Mouse (Mus musculus): Measurements from ENCODE around the gene Slc47a2. TPM values are rescaled to one million over a fixed set of nuclear protein-coding genes. Genes with fewer than 3 reads are reported as not detected.
"Not testable (repeated sequence)": the region's sequence is repeated elsewhere in the genome, so short reads cannot be mapped to it uniquely, and the experiment has no call there.

Slc47a2 gene
- total RNA-seq, 1 experiment from 2014 or later, result not detected

GRCm38 (mm10) chr11:61352138-61352651, 9.5 kb upstream of the Slc47a2 start:
- no peak for ATAC-seq (replicated peaks; ENCODE audit: insufficient number of reproducible peaks, low FRiP score, low TSS enrichment, poor library complexity, severe bottlenecking)

GRCm38 (mm10) chr11:61349337-61349736, 6.7 kb upstream of the Slc47a2 start:
- peak; percentile 53; the same call in 1 of the 2 replicates for ATAC-seq (replicated peaks; ENCODE audit: insufficient number of reproducible peaks, low FRiP score, low TSS enrichment, poor library complexity, severe bottlenecking)

DNA sequence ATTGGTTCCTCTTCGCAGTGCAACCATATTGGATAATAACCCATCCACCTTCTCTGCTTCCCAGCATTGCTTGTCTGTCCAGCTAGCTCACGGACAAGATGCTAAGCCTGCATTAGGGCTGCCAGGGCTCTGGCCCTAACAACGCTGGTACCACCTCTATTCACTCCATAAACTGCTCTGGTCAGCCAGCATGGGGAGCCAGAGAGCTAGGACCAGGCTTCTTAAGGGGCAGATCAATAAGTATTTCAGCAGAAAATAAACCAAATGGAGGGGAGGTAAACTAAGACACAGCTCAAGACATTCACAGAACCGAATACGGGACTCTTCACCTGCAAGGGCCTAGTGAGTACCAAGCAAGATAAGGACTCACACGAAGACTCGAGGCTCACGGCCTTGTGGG, 3.5 kb upstream of the Slc47a2 start:
- no peak for ATAC-seq (replicated peaks; ENCODE audit: insufficient number of reproducible peaks, low FRiP score, low TSS enrichment, poor library complexity, severe bottlenecking)

DNA sequence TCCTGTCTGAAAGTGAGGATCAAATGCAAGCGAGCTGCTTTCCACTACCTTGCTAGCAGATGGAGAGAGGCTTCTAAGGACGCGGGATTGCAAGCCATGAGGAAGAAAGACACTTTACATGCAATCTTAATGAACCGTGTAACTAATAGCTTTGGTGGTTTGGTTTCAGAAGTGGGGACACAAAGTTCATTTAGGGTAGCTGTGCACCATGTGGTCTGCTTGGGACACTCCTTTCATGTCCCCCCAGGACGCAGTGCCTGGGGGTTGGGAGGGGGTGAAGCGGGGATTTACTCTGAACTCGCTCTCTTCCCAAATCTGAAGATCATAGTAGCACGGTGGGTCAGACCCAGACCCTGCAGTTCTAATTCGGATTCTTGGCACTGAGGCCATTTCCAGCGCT, 689 bp downstream of the Slc47a2 start:
- ATAC-seq (replicated peaks; ENCODE audit: insufficient number of reproducible peaks, low FRiP score, low TSS enrichment, poor library complexity, severe bottlenecking), result no peak

DNA sequence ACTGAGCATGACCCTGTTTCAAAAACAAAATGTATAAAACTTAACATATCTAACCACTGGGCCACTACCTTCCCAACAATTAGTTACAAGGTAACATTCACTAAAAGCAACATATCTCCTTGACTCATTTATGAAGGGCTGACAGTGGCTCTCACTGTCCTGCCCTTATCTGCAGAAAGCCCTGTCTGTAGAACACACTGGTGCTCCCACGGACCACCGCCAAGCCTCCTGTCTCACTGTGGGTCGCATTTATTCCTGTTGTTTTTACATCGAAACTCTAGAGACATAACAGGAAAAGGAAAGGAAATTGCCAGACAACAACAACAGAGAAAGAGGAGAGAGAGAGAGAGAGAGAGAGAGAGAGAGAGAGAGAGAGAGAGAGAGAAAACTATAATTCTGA, 1.4 kb downstream of the Slc47a2 start:
- no peak for ATAC-seq (replicated peaks; ENCODE audit: insufficient number of reproducible peaks, low FRiP score, low TSS enrichment, poor library complexity, severe bottlenecking)

DNA sequence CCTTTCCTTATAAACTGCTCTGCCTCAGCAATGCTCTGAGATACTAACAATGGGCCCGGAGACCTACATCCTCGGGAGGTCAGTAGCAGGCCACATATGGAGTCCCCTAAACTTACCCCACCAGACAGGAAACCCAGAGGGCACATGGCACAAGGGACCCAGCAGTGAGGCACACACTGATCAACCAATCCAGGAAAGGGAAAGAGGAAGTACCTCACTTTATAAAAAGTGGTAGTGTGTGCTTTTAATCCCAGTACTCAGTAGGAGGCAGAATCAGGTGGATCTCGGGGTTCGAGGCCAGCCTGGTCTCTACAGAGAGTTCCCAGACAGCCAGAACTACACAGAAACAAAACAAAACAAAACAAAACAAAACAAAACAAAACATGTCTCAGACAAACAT, 2.3 kb downstream of the Slc47a2 start:
- no peak for ATAC-seq (replicated peaks; ENCODE audit: insufficient number of reproducible peaks, low FRiP score, low TSS enrichment, poor library complexity, severe bottlenecking)

- no peak for ATAC-seq (replicated peaks; ENCODE audit: insufficient number of reproducible peaks, low FRiP score, low TSS enrichment, poor library complexity, severe bottlenecking)
Measured at GRCm38 (mm10) chr11:61337586-61337985, 5.1 kb downstream of the Slc47a2 start.

DNA sequence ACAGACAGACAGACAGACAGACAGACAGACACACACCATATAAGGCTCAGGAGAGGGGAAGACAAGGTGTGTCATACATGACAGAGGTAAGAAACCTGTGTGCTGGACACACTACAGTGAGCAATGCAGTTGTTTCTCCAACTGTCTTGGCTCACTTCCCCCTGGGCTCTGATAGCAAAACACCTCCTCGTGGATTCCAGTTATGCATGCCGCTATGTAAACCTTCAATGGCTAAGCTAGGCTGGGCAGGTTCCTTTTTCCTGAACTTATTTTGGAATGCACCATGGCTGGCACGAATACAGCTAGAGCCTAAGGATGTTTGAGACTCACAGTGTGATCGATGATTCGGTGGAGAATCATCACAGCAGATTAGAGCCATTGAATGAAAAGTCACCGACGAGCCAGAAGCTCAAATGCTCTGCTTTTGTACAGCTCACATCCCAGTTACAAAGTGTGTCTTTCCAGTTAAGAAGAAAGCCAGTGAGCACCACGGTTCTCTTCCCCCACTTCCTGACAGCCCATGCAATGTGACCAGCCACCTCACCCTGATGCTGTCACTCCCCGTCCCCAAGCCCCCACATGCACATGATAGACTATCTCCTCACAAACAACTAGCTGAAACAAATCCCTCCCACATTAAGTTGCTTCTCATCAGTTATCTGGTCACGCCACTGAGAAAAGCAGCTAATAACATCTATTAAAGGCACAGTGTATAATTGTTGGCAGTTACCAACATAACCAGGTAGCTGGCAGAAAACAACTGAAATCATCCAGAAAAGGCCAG, 21.6 kb downstream of the Slc47a2 start:
- ATAC-seq (replicated peaks; ENCODE audit: insufficient number of reproducible peaks, low FRiP score, low TSS enrichment, poor library complexity, severe bottlenecking), result no peak

GRCm38 (mm10) chr11:61319923-61320567, 22.6 kb downstream of the Slc47a2 start:
- ATAC-seq (replicated peaks; ENCODE audit: insufficient number of reproducible peaks, low FRiP score, low TSS enrichment, poor library complexity, severe bottlenecking), result no peak

- ATAC-seq (replicated peaks; ENCODE audit: insufficient number of reproducible peaks, low FRiP score, low TSS enrichment, poor library complexity, severe bottlenecking), result no peak
Measured at GRCm38 (mm10) chr11:61319233-61319922, 23.3 kb downstream of the Slc47a2 start.

DNA sequence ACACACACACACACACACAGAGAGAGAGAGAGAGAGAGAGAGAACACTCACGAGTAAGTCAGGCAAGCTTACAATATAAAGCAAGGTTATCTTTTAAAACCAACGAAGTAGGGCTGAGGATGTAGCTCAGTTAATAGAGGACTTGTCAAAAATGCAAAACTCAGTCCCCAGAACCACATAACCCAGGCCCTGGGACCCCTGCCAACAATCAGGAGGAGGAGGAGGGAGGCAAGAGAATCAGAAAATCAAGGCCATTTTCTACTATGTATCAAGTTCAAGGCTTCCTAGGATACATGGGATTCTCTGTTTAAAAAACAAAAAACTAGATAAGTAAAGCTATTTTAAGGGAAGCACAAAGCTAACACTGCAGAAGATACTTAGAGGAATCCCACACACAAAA, 25.8 kb downstream of the Slc47a2 start:
- no peak for ATAC-seq (replicated peaks; ENCODE audit: insufficient number of reproducible peaks, low FRiP score, low TSS enrichment, poor library complexity, severe bottlenecking)

GRCm38 (mm10) chr11:61310321-61310720, 32.3 kb downstream of the Slc47a2 start:
- no peak for ATAC-seq (replicated peaks; ENCODE audit: insufficient number of reproducible peaks, low FRiP score, low TSS enrichment, poor library complexity, severe bottlenecking)

GRCm38 (mm10) chr11:61309831-61310230, 32.8 kb downstream of the Slc47a2 start:
- no peak for ATAC-seq (replicated peaks; ENCODE audit: insufficient number of reproducible peaks, low FRiP score, low TSS enrichment, poor library complexity, severe bottlenecking)

DNA sequence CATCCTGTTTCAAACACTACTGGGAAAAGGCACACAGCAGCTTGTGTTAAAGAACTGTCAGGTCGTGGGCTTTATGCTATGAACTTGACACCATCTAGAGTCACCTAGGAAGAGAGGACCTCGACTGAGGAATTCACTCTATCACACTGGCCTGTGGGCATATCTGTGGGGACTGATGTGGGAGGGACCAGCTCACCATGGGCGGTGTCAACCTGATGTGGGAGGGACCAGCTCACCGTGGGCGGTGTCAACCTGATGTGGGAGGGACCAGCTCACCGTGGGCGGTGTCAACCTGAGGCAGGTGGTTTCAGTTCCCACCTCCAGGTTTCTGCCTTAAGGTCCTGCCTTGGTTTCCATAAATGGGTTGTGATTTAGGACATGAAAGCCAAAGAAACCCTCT, 34.9 kb downstream of the Slc47a2 start:
- ATAC-seq (replicated peaks; ENCODE audit: insufficient number of reproducible peaks, low FRiP score, low TSS enrichment, poor library complexity, severe bottlenecking), result no peak

DNA sequence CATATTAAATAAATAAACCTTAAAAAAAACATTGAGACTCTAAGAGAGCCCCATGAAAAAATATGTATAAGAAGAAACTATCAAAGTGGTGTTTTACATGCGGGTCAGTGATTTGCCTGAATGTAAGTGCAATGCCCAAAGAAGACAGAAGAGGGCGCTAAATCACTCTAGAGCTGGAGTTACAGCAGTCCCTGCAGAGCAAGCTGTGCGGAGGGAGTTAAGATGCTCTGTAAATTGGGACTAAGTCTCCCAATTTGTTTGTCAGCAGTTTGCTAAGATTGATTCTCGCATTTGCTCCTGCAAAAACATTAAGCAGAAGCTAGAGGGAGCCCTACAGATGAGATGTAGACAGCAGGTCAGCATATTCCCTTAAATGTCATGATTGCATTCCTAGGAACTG, 37.3 kb downstream of the Slc47a2 start:
- no peak for ATAC-seq (replicated peaks; ENCODE audit: insufficient number of reproducible peaks, low FRiP score, low TSS enrichment, poor library complexity, severe bottlenecking)

DNA sequence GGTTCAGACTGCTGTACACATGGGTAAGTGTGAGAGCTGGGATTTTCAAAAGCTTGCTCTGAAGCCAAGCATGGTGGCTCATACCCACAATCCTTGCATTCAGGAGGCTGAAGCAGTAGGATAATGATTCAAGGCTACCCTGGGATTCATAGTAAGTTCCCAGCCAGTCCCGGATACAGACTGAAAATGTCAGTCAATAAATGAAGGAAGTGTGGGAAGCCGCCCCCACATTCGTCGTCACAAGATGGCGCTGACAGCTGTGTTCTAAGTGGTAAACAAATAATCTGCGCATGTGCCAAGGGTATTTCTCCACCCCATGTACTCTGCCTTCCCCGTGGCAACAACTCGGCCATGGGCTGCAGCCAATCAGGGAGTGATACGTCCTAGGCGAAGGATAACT, 38.1 kb downstream of the Slc47a2 start:
- not testable (repeated sequence) for ATAC-seq (replicated peaks; ENCODE audit: insufficient number of reproducible peaks, low FRiP score, low TSS enrichment, poor library complexity, severe bottlenecking)

DNA sequence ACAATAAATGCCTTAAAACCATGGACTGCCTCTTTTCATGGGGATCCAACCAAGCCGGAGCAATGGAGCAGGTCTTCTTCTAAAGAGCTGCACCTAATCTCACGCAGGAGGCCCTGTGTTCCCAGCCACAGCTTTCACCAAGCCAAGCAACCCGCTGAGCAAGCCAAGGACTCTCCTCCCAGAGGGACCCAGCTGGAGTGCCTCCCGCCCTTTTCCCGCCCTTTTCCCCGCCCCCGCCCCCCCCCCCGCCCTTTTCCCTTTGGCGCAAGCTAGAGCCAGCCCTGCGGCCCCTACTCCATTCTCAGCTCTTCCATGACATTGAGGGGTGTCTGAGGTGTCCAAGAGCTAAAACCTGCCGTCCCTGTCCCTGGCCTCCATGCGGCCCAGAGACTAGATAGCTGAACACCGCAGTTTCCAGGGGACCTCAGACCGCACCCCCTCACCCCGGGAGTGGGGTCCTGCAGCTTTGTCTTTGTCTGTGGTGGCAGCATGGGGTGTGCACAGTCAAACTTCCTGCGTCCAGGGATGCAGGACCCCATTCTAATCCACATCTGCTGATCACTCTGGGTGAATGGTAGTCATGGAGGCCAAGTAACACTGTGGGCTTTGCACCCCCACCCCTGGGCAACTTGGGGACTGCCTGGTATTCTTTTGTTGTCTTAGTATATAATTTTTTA, 41.8 kb downstream of the Slc47a2 start:
- no peak for ATAC-seq (replicated peaks; ENCODE audit: insufficient number of reproducible peaks, low FRiP score, low TSS enrichment, poor library complexity, severe bottlenecking)

GRCm38 (mm10) chr11:61300205-61300604, 42.5 kb downstream of the Slc47a2 start:
- no peak for ATAC-seq (replicated peaks; ENCODE audit: insufficient number of reproducible peaks, low FRiP score, low TSS enrichment, poor library complexity, severe bottlenecking)

GRCm38 (mm10) chr11:61297901-61298300, 44.8 kb downstream of the Slc47a2 start:
- no peak for ATAC-seq (replicated peaks; ENCODE audit: insufficient number of reproducible peaks, low FRiP score, low TSS enrichment, poor library complexity, severe bottlenecking)

Data from monocyte, adult 5-6 weeks (primary cell).